Mouse (Mus musculus) CH12.LX (cell line): ENCODE measurements at regions not wholly inside any gene's neighbourhood (a gene's known extent, or its start where the extent isn't known, plus 50 kb on each side); places are given as distances from the start of the nearest gene placed in this dataset.

Experiments
- DNase-seq: peaks from one replicate; pipeline ENCODE4 v3.0.0-alpha.2; 2013; ENCODE audit errors: extremely low read depth
- H3K27ac ChIP-seq: 2 replicates; pipeline ENCODE4 v1.5.1; 2012; ENCODE audit warnings: low read depth, mild to moderate bottlenecking, control low read depth, moderate library complexity; ENCODE audit not compliant: insufficient read depth
- H3K27me3 ChIP-seq: replicated peaks from 2 replicates; pipeline ENCODE3; 2012; ENCODE audit warnings: inconsistent platforms
- H3K36me3 ChIP-seq, 2 experiments: replicated peaks in 1 of 2; 2 replicates each; pipeline versions ENCODE3 to v1.6.1; 2012; ENCODE audit warnings: inconsistent platforms in 1 of 2, low read length in 1 of 2, mild to moderate bottlenecking in 1 of 2, mixed read lengths in 1 of 2, moderate library complexity in 1 of 2; ENCODE audit not compliant: control insufficient read depth in 1 of 2, insufficient read depth in 1 of 2
- H3K4me1 ChIP-seq, 2 experiments: 2 replicates each; pipeline ENCODE4 v1.6.1; 2012; ENCODE audit warnings: inconsistent platforms in 1 of 2, moderate library complexity in 1 of 2; ENCODE audit not compliant: insufficient read depth in 2 of 2, control insufficient read depth in 1 of 2
- H3K4me2 ChIP-seq: 2 replicates; pipeline ENCODE4 v1.6.1; 2012; ENCODE audit warnings: low read depth, mild to moderate bottlenecking, control low read depth; ENCODE audit not compliant: poor library complexity, insufficient read depth, severe bottlenecking
- H3K4me3 ChIP-seq, 3 experiments: fragments of 150-350 bp in 1 of 3; sonication (generic) in 1 of 3; replicated peaks in 1 of 3; 2 replicates each; pipeline versions ENCODE3 to v1.5.1; 2011 to 2012; ENCODE audit warnings: low read depth in 2 of 3, low read length in 2 of 3, mild to moderate bottlenecking in 2 of 3, moderate library complexity in 2 of 3, control low read depth in 1 of 3, improper control_type of control experiment in 1 of 3, inconsistent platforms in 1 of 3, mixed read lengths in 1 of 3; ENCODE audit not compliant: poor library complexity in 1 of 3
- H3K79me2 ChIP-seq: replicated peaks from 2 replicates; pipeline ENCODE4 v1.6.1; 2012; ENCODE audit warnings: mild to moderate bottlenecking, moderate library complexity; ENCODE audit not compliant: control insufficient read depth, poor library complexity, insufficient read depth, severe bottlenecking; ENCODE audit errors: extremely low read depth
- H3K9ac ChIP-seq: 2 replicates; pipeline ENCODE4 v1.6.1; 2012; ENCODE audit warnings: low read depth, mild to moderate bottlenecking, control low read depth, moderate library complexity; ENCODE audit not compliant: insufficient read depth
- H3K9me3 ChIP-seq: replicated peaks from 2 replicates; pipeline ENCODE3; 2012; ENCODE audit warnings: low read length, inconsistent platforms, mixed read lengths
- CHD1 ChIP-seq: IDR thresholded peaks from 2 replicates; pipeline ENCODE4 v1.6.1; 2012; ENCODE audit warnings: low read depth, low read length, improper control_type of control experiment, inconsistent platforms
- CTCF ChIP-seq, 2 experiments: IDR thresholded peaks in 1 of 2; conservative IDR thresholded peaks in 1 of 2; 2 replicates each; pipeline ENCODE4 v1.5.1; 2011 to 2012; ENCODE audit warnings: low read depth in 2 of 2, low read length in 2 of 2, improper control_type of control experiment in 1 of 2, inconsistent platforms in 1 of 2, mild to moderate bottlenecking in 1 of 2, moderate library complexity in 1 of 2
- E2F4 ChIP-seq: IDR thresholded peaks from 2 replicates; pipeline ENCODE4 v1.6.1; 2011; ENCODE audit warnings: low read depth, low read length, improper control_type of control experiment; ENCODE audit not compliant: insufficient replicate concordance
- ELF1 ChIP-seq: IDR thresholded peaks from 2 replicates; pipeline ENCODE4 v1.6.1; 2014; ENCODE audit warnings: low read depth, mild to moderate bottlenecking, inconsistent platforms, low read length, improper control_type of control experiment
- EP300 ChIP-seq: IDR thresholded peaks from 2 replicates; pipeline ENCODE4 v1.6.1; 2011; ENCODE audit warnings: low read length, improper control_type of control experiment
- GABPA ChIP-seq: IDR thresholded peaks from 2 replicates; pipeline ENCODE4 v1.6.1; 2012; ENCODE audit warnings: low read depth, low read length, improper control_type of control experiment, inconsistent platforms; ENCODE audit not compliant: insufficient replicate concordance
- IRF4 ChIP-seq: IDR thresholded peaks from 2 replicates; pipeline ENCODE4 v1.6.1; 2014; ENCODE audit warnings: low read depth, mild to moderate bottlenecking, inconsistent platforms, low read length, improper control_type of control experiment
- JUN ChIP-seq: IDR thresholded peaks from 2 replicates; pipeline ENCODE4 v1.6.1; 2011; ENCODE audit warnings: low read depth, mild to moderate bottlenecking, low read length, improper control_type of control experiment, moderate library complexity; ENCODE audit not compliant: insufficient read depth
- JUND ChIP-seq: conservative IDR thresholded peaks from 2 replicates; pipeline ENCODE4 v1.6.1; 2011; ENCODE audit warnings: low read depth, low read length, improper control_type of control experiment
- KAT2A ChIP-seq: IDR thresholded peaks from 2 replicates; pipeline ENCODE4 v1.6.1; 2012; ENCODE audit warnings: low read length, improper control_type of control experiment, inconsistent platforms; ENCODE audit not compliant: insufficient replicate concordance
- MAX ChIP-seq: IDR thresholded peaks from 2 replicates; pipeline ENCODE4 v1.6.1; 2011; ENCODE audit warnings: low read length, improper control_type of control experiment
- MAZ ChIP-seq: IDR thresholded peaks from 2 replicates; pipeline ENCODE4 v1.6.1; 2012; ENCODE audit warnings: low read depth, mild to moderate bottlenecking, inconsistent platforms, low read length, improper control_type of control experiment, moderate library complexity
- NELFE ChIP-seq: IDR thresholded peaks from 2 replicates; pipeline ENCODE4 v1.6.1; 2011; ENCODE audit warnings: low read depth, low read length, improper control_type of control experiment
- PAX5 ChIP-seq: IDR thresholded peaks from 2 replicates; pipeline ENCODE4 v1.6.1; 2012; ENCODE audit warnings: low read length, inconsistent platforms, mixed read lengths
- POLR2A ChIP-seq: IDR thresholded peaks from 2 replicates; pipeline ENCODE4 v1.6.1; 2011; ENCODE audit warnings: low read depth, mild to moderate bottlenecking, improper control_type of control experiment, low read length
- POLR2AphosphoS2 ChIP-seq: IDR thresholded peaks from 2 replicates; pipeline ENCODE4 v1.6.1; 2011; ENCODE audit warnings: low read depth, low read length, improper control_type of control experiment
- RAD21 ChIP-seq: IDR thresholded peaks from 2 replicates; pipeline ENCODE4 v1.6.1; 2011; ENCODE audit warnings: low read depth, mild to moderate bottlenecking, low read length, improper control_type of control experiment, moderate library complexity
- RCOR1 ChIP-seq: conservative IDR thresholded peaks from 2 replicates; pipeline ENCODE4 v1.6.1; 2012; ENCODE audit warnings: low read depth, mild to moderate bottlenecking, inconsistent platforms, low read length, improper control_type of control experiment
- SIN3A ChIP-seq: IDR thresholded peaks from 2 replicates; pipeline ENCODE4 v1.6.1; 2012; ENCODE audit warnings: low read length, improper control_type of control experiment, inconsistent platforms
- SMC3 ChIP-seq: IDR thresholded peaks from 2 replicates; pipeline ENCODE4 v1.6.1; 2011; ENCODE audit warnings: low read depth, low read length, improper control_type of control experiment
- TBP ChIP-seq: conservative IDR thresholded peaks from 2 replicates; pipeline ENCODE4 v1.6.1; 2011; ENCODE audit warnings: low read depth, low read length, improper control_type of control experiment
- UBTF ChIP-seq: IDR thresholded peaks from 2 replicates; pipeline ENCODE4 v1.6.1; 2012; ENCODE audit warnings: low read depth, mild to moderate bottlenecking, inconsistent platforms, low read length, improper control_type of control experiment, moderate library complexity
- USF1 ChIP-seq: IDR thresholded peaks from 2 replicates; pipeline ENCODE4 v1.6.1; 2014; ENCODE audit warnings: low read depth, mild to moderate bottlenecking, inconsistent platforms, low read length, improper control_type of control experiment
- USF2 ChIP-seq: conservative IDR thresholded peaks from 2 replicates; pipeline ENCODE4 v1.6.1; 2011; ENCODE audit warnings: low read depth, low read length, improper control_type of control experiment
- ZC3H11A ChIP-seq: IDR thresholded peaks from 2 replicates; pipeline ENCODE4 v1.6.1; 2012; ENCODE audit warnings: low read depth, mild to moderate bottlenecking, inconsistent platforms, low read length, improper control_type of control experiment
- ZKSCAN1 ChIP-seq: IDR thresholded peaks from 2 replicates; pipeline ENCODE4 v1.6.1; 2012; ENCODE audit warnings: low read depth, inconsistent platforms, low read length, improper control_type of control experiment, borderline replicate concordance
- ZNF384 ChIP-seq: IDR thresholded peaks from 2 replicates; pipeline ENCODE4 v1.6.1; 2012; ENCODE audit warnings: low read depth, low read length, improper control_type of control experiment, inconsistent platforms
- dilution Hi-C: fragments of 300-500 bp; cut with MboI; formaldehyde crosslinking; loops from 2 replicates; pipeline ENCODE4 v1.14.3; 2020; ENCODE audit warnings: low sequenced_read_pairs; ENCODE audit not compliant: extremely low pct_unique_long_range_greater_than_20kb, extremely low pct_ligation_motif_present
- in situ Hi-C: fragments of 300-500 bp; cut with MboI; formaldehyde crosslinking; loops from 3 replicates; pipeline ENCODE4 v1.14.3; 2019; ENCODE audit warnings: low sequenced_read_pairs, low pct_ligation_motif_present, low pct_unique_long_range_greater_than_20kb, mixed read lengths

DNA sequence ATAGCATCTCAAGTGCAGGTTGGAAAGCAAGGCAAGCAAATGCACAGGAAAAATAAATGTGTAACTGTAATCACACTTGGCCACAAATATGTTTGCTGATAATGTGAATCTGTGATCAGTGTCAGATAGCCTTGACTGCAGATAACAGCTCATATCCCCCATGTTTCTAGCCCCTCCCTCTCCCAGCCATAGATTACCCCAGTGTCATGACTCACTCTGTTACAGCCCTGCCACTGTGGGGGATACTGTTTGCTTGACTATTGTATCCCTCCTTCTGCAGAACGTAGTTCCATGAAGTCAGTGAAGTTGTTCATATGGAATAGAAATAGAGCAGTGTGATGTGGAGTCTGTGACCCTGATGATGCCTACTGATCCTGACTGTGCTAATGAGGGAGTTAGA is 351.6 kb upstream of the Sel1l start:
- no peaks in the 10 kb centered on the region for H3K79me2 ChIP-seq
- in situ Hi-C loops = no loop called here
- no peak for DNase-seq
- no peak overlapping the region for H3K9ac ChIP-seq
- peaks cover 0 to 16% of the 10 kb centered on the region in 2 experiments; a peak in 2 of 4 replicates for H3K4me1 ChIP-seq
- no peaks in the 10 kb centered on the region for H3K36me3 ChIP-seq
- no peak overlapping the region for H3K4me2 ChIP-seq
- TF ChIP-seq TBP (no peak), JUND (no peak), USF1 (no peak), IRF4 (no peak), CTCF (conservative IDR thresholded peaks at IDR 0.05 in 1 of 2, IDR thresholded peaks at IDR 0.05 in 1 of 2; ENCODE audit: low read depth in 2 of 2, low read length in 2 of 2) (no peak), SMC3 (no peak), E2F4 (no peak), MAZ (no peak), ZC3H11A (no peak), JUN (no peak), POLR2A (no peak), EP300 (no peak), RCOR1 (no peak), GABPA (no peak), MAX (no peak), SIN3A (no peak), UBTF (no peak), CHD1 (no peak), RAD21 (no peak), USF2 (no peak)
- TF ChIP-seq, all 38 proteins: peak for 0
- dilution Hi-C loops = no loop called here
- Histone ChIP-seq H3K27me3 (no peaks in the 10 kb centered on the region), H3K9me3 (no peaks in the 10 kb centered on the region), H3K4me3 (no peak overlapping the region), H3K27ac (no peak overlapping the region)

DNA sequence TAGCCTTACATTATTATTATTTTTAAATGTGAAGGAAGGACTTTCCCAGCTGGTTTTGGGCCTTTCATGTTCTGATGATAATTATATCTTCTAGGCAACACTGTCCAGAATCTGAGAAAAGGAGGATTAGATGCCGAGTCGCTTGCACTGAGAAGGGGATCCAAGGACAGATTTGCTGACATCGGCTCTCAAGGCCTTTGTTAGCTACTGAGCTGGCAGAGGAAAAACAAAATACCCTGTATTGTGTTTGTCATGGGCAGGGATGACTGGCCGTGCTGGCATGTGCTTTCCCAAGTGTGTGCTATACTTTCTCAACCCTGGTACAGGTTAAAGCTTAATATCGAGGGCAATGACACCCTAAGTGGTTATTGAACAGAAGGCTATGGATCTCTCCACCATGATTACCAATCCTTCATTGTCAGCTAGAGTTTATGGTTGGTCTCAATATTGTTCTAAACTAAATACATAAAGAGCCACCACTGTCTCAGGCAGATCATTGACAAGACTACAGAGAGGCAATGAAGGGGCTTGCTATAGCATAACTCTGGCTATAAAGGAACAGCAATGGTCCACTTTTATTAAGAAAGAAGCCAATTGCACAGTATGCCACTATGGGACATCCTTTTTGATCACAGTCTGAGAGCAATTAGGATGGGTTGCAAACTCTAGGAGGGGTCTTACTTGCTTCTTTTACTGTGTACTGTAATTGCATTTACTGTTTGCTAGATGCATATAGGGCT is 350.0 kb upstream of the Sel1l start:
- peaks cover 0 to 15% of the 10 kb centered on the region in 2 experiments; a peak in 2 of 4 replicates for H3K4me1 ChIP-seq
- no peak overlapping the region for H3K4me3 ChIP-seq
- no peak for DNase-seq
- H3K36me3 ChIP-seq = no peaks in the 10 kb centered on the region
- dilution Hi-C loops = no loop called here
- no peaks in the 10 kb centered on the region for H3K9me3 ChIP-seq
- TF ChIP-seq ZC3H11A (no peak), PAX5 (no peak), ELF1 (no peak), ZKSCAN1 (no peak), POLR2A (no peak), USF2 (no peak), JUN (no peak), KAT2A (no peak), E2F4 (no peak), NELFE (no peak), POLR2AphosphoS2 (no peak), ZNF384 (no peak), JUND (no peak), CHD1 (no peak), SIN3A (no peak), IRF4 (no peak), MAZ (no peak), MAX (no peak)
- H3K9ac ChIP-seq = no peak overlapping the region
- H3K27ac ChIP-seq = no peak overlapping the region
- H3K79me2 ChIP-seq = no peaks in the 10 kb centered on the region
- in situ Hi-C loops = no loop called here
- H3K27me3 ChIP-seq = no peaks in the 10 kb centered on the region
- no peak overlapping the region for H3K4me2 ChIP-seq
